Mouse (Mus musculus): ENCODE measurements around the gene A630001G21Rik. TPM values are rescaled to one million over a fixed set of nuclear protein-coding genes. Genes with fewer than 3 reads are reported as not detected.

A630001G21Rik gene
- polyA plus RNA-seq, 1 experiment from 2014 or later: 1.8 TPM

GRCm38 (mm10) chr1:85763386-85763785, 15.1 kb downstream of the A630001G21Rik start:
- Histone ChIP-seq H3K9me3 (replicated peaks; ENCODE audit: control insufficient read depth, low read length) (no peaks in the 10 kb centered on the region), H3K4me2 (no peak overlapping the region), H3K4me3 (ENCODE audit: low read depth, low read length) (no peak overlapping the region), H3K9ac (ENCODE audit: low read depth, low read length) (no peak overlapping the region), H3K27me3 (ENCODE audit: control insufficient read depth, insufficient read depth, low read length) (no peaks in the 10 kb centered on the region), H3K4me1 (ENCODE audit: control insufficient read depth, insufficient read depth, low read length) (peaks cover under 1% of the 10 kb centered on the region; the same call in 1 of the 2 replicates), H3K36me3 (ENCODE audit: control insufficient read depth, insufficient read depth, low read length) (no peaks in the 10 kb centered on the region), H3K27ac (ENCODE audit: low read depth, low read length) (no peak overlapping the region)
- 64% methylated on average over 6 of the region's 6 CpGs for WGBS (ENCODE audit: insufficient replicate concordance)
- no peak for ATAC-seq (replicated peaks; ENCODE audit: insufficient number of reproducible peaks, low FRiP score, low TSS enrichment)

- H3K36me3 ChIP-seq (ENCODE audit: control insufficient read depth, insufficient read depth, low read length): no peaks in the 10 kb centered on the region
- WGBS (ENCODE audit: insufficient replicate concordance): 79% methylated on average over 4 of the region's 4 CpGs
- H3K9ac ChIP-seq (ENCODE audit: low read depth, low read length): no peak overlapping the region
- no peaks in the 10 kb centered on the region for H3K9me3 ChIP-seq (replicated peaks; ENCODE audit: control insufficient read depth, low read length)
- no peak overlapping the region for H3K4me3 ChIP-seq (ENCODE audit: low read depth, low read length)
- no peak overlapping the region for H3K27ac ChIP-seq (ENCODE audit: low read depth, low read length)
- H3K27me3 ChIP-seq (ENCODE audit: control insufficient read depth, insufficient read depth, low read length): no peaks in the 10 kb centered on the region
- no peak overlapping the region for H3K4me2 ChIP-seq
- no peak for ATAC-seq (replicated peaks; ENCODE audit: insufficient number of reproducible peaks, low FRiP score, low TSS enrichment)
- peaks cover 6% of the 10 kb centered on the region; the same call in 1 of the 2 replicates for H3K4me1 ChIP-seq (ENCODE audit: control insufficient read depth, insufficient read depth, low read length)
Measured at GRCm38 (mm10) chr1:85761665-85762064, 16.8 kb downstream of the A630001G21Rik start.

GRCm38 (mm10) chr1:85758969-85759293, 19.5 kb downstream of the A630001G21Rik start:
- H3K9ac ChIP-seq (ENCODE audit: low read depth, low read length): no peak overlapping the region
- WGBS (ENCODE audit: insufficient replicate concordance): 0% methylated on average over 1 of the region's 1 CpGs
- H3K27me3 ChIP-seq (ENCODE audit: control insufficient read depth, insufficient read depth, low read length): no peaks in the 10 kb centered on the region
- H3K4me2 ChIP-seq: peak overlapping the region; percentile 56
- H3K36me3 ChIP-seq (ENCODE audit: control insufficient read depth, insufficient read depth, low read length): no peaks in the 10 kb centered on the region
- no peaks in the 10 kb centered on the region for H3K9me3 ChIP-seq (replicated peaks; ENCODE audit: control insufficient read depth, low read length)
- no peak for ATAC-seq (replicated peaks; ENCODE audit: insufficient number of reproducible peaks, low FRiP score, low TSS enrichment)
- H3K4me3 ChIP-seq (ENCODE audit: low read depth, low read length): no peak overlapping the region
- H3K4me1 ChIP-seq (ENCODE audit: control insufficient read depth, insufficient read depth, low read length): peaks cover 6% of the 10 kb centered on the region; the same call in 1 of the 2 replicates
- no peak overlapping the region for H3K27ac ChIP-seq (ENCODE audit: low read depth, low read length)

GRCm38 (mm10) chr1:85758231-85758968, 20.0 kb downstream of the A630001G21Rik start:
- H3K4me3 ChIP-seq (ENCODE audit: low read depth, low read length): no peak overlapping the region
- H3K4me2 ChIP-seq: peak overlapping the region; percentile 56
- no peaks in the 10 kb centered on the region for H3K36me3 ChIP-seq (ENCODE audit: control insufficient read depth, insufficient read depth, low read length)
- ATAC-seq (replicated peaks; ENCODE audit: insufficient number of reproducible peaks, low FRiP score, low TSS enrichment): no peak; the same call in 1 of the 2 replicates
- 21% methylated on average over 14 of the region's 14 CpGs for WGBS (ENCODE audit: insufficient replicate concordance)
- H3K4me1 ChIP-seq (ENCODE audit: control insufficient read depth, insufficient read depth, low read length): peaks cover 6% of the 10 kb centered on the region; the same call in 1 of the 2 replicates
- H3K27me3 ChIP-seq (ENCODE audit: control insufficient read depth, insufficient read depth, low read length): no peaks in the 10 kb centered on the region
- no peaks in the 10 kb centered on the region for H3K9me3 ChIP-seq (replicated peaks; ENCODE audit: control insufficient read depth, low read length)
- H3K27ac ChIP-seq (ENCODE audit: low read depth, low read length): no peak overlapping the region
- peak overlapping the region; percentile 46; the same call in 1 of the 2 replicates for H3K9ac ChIP-seq (ENCODE audit: low read depth, low read length)

- Histone ChIP-seq H3K27me3 (ENCODE audit: control insufficient read depth, insufficient read depth, low read length) (no peaks in the 10 kb centered on the region), H3K4me2 (no peak overlapping the region; the same call in 1 of the 2 replicates), H3K9ac (ENCODE audit: low read depth, low read length) (no peak overlapping the region), H3K36me3 (ENCODE audit: control insufficient read depth, insufficient read depth, low read length) (no peaks in the 10 kb centered on the region), H3K4me3 (ENCODE audit: low read depth, low read length) (no peak overlapping the region), H3K27ac (ENCODE audit: low read depth, low read length) (no peak overlapping the region), H3K4me1 (ENCODE audit: control insufficient read depth, insufficient read depth, low read length) (peaks cover 6% of the 10 kb centered on the region; the same call in 1 of the 2 replicates), H3K9me3 (replicated peaks; ENCODE audit: control insufficient read depth, low read length) (no peaks in the 10 kb centered on the region)
- no peak for ATAC-seq (replicated peaks; ENCODE audit: insufficient number of reproducible peaks, low FRiP score, low TSS enrichment)
- WGBS (ENCODE audit: insufficient replicate concordance): 68% methylated on average over 6 of the region's 6 CpGs
Measured at GRCm38 (mm10) chr1:85757531-85758230, 20.8 kb downstream of the A630001G21Rik start.

- H3K4me1 ChIP-seq (ENCODE audit: control insufficient read depth, insufficient read depth, low read length): peaks cover 11% of the 10 kb centered on the region
- H3K27me3 ChIP-seq (ENCODE audit: control insufficient read depth, insufficient read depth, low read length): no peaks in the 10 kb centered on the region
- no peaks in the 10 kb centered on the region for H3K9me3 ChIP-seq (replicated peaks; ENCODE audit: control insufficient read depth, low read length)
- H3K36me3 ChIP-seq (ENCODE audit: control insufficient read depth, insufficient read depth, low read length): no peaks in the 10 kb centered on the region
- H3K9ac ChIP-seq (ENCODE audit: low read depth, low read length): peak overlapping the region; percentile 34; the same call in 1 of the 2 replicates
- no peak for ATAC-seq (replicated peaks; ENCODE audit: insufficient number of reproducible peaks, low FRiP score, low TSS enrichment)
- no peak overlapping the region for H3K27ac ChIP-seq (ENCODE audit: low read depth, low read length)
- WGBS (ENCODE audit: insufficient replicate concordance): 69% methylated on average over 11 of the region's 11 CpGs
- no peak overlapping the region for H3K4me2 ChIP-seq
- no peak overlapping the region for H3K4me3 ChIP-seq (ENCODE audit: low read depth, low read length)
Measured at GRCm38 (mm10) chr1:85751932-85752680, 26.3 kb downstream of the A630001G21Rik start.

GRCm38 (mm10) chr1:85751494-85751893, 26.9 kb downstream of the A630001G21Rik start:
- ATAC-seq (replicated peaks; ENCODE audit: insufficient number of reproducible peaks, low FRiP score, low TSS enrichment): peak; percentile 49
- no peaks in the 10 kb centered on the region for H3K36me3 ChIP-seq (ENCODE audit: control insufficient read depth, insufficient read depth, low read length)
- peak overlapping the region; percentile 34; the same call in 1 of the 2 replicates for H3K9ac ChIP-seq (ENCODE audit: low read depth, low read length)
- H3K4me1 ChIP-seq (ENCODE audit: control insufficient read depth, insufficient read depth, low read length): peaks cover 11% of the 10 kb centered on the region
- no peaks in the 10 kb centered on the region for H3K9me3 ChIP-seq (replicated peaks; ENCODE audit: control insufficient read depth, low read length)
- H3K4me3 ChIP-seq (ENCODE audit: low read depth, low read length): no peak overlapping the region
- WGBS (ENCODE audit: insufficient replicate concordance): 33% methylated on average over 6 of the region's 6 CpGs
- no peak overlapping the region; the same call in 1 of the 2 replicates for H3K27ac ChIP-seq (ENCODE audit: low read depth, low read length)
- H3K27me3 ChIP-seq (ENCODE audit: control insufficient read depth, insufficient read depth, low read length): no peaks in the 10 kb centered on the region
- H3K4me2 ChIP-seq: no peak overlapping the region

GRCm38 (mm10) chr1:85750650-85751049, 27.8 kb downstream of the A630001G21Rik start:
- 74% methylated on average over 4 of the region's 4 CpGs for WGBS (ENCODE audit: insufficient replicate concordance)
- no peak overlapping the region for H3K4me3 ChIP-seq (ENCODE audit: low read depth, low read length)
- ATAC-seq (replicated peaks; ENCODE audit: insufficient number of reproducible peaks, low FRiP score, low TSS enrichment): no peak
- H3K9me3 ChIP-seq (replicated peaks; ENCODE audit: control insufficient read depth, low read length): no peaks in the 10 kb centered on the region
- no peak overlapping the region for H3K9ac ChIP-seq (ENCODE audit: low read depth, low read length)
- H3K36me3 ChIP-seq (ENCODE audit: control insufficient read depth, insufficient read depth, low read length): no peaks in the 10 kb centered on the region
- no peak overlapping the region for H3K4me2 ChIP-seq
- H3K27me3 ChIP-seq (ENCODE audit: control insufficient read depth, insufficient read depth, low read length): no peaks in the 10 kb centered on the region
- H3K4me1 ChIP-seq (ENCODE audit: control insufficient read depth, insufficient read depth, low read length): peaks cover 11% of the 10 kb centered on the region
- no peak overlapping the region for H3K27ac ChIP-seq (ENCODE audit: low read depth, low read length)

Data from heart, embryonic 11.5 days (tissue).